9 mouse cellular contexts compared by ENCODE assay signal in the genomic region with DNA sequence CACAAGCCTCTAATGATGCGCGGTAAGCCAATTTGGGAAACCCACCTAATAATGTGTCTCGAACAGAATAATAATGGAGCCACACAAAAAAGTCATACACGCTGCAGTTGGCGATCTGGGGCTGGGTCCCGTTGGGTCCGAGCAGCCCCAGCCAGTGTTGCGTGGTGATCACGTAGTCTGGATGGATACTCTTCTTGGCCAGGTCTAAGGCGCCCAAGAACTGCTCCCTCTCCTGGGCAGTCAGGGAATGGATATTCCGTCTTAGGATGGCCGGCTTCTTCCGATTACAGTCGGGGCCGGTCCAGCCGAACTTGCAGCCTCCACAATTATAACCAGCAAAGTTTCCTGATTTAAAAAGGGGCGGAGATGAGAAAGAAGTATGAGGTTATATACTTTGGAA. TPM values are rescaled to one million over a fixed set of nuclear protein-coding genes. Genes with fewer than 3 reads are reported as not detected.
DNase-seq lines count a peak whose midpoint lies in the region; ATAC-seq lines count a peak whose summit lies in the region.
"Had no signal": no experiment of that assay in that cellular context is flagged by ENCODE, and none has a peak within 500 bp of the region (broad histone marks: within the 10 kb centered on the region; RNA-seq: fewer than 3 reads in every experiment).

No protein-coding gene starts in this region.

- no peak overlapping the region for H3K9ac ChIP-seq in heart, embryonic 11.5 days (ENCODE audit: low read depth, low read length)
- H3K9ac ChIP-seq in forebrain, embryonic 16.5 days (replicated peaks; ENCODE audit: low read depth, low read length) = no peak overlapping the region

- peak; percentile 94 for DNase-seq in heart, adult 11 months
- peak; percentile 17 for DNase-seq in right cerebral cortex, postnatal 14 days
- DNase-seq in right cerebral cortex, adult 18-20 months = no peak
- peak; percentile 66 to 70 for DNase-seq in kidney, postnatal 4 days

- no peak overlapping the region for H3K27ac ChIP-seq in heart, embryonic 11.5 days (ENCODE audit: low read depth, low read length)
- H3K27ac ChIP-seq in forebrain, embryonic 16.5 days (ENCODE audit: low read length) = no peak overlapping the region

- ATAC-seq in heart, embryonic 11.5 days (replicated peaks; ENCODE audit: insufficient number of reproducible peaks, low FRiP score, low TSS enrichment) = no peak
- ATAC-seq in forebrain, embryonic 16.5 days = 0 out of 2 replicates have a peak, but pooled peaks have one; percentile 45
- no peak for ATAC-seq in megakaryocyte-erythroid progenitor cell, adult 5-6 weeks (replicated peaks; ENCODE audit: low FRiP score, low TSS enrichment, poor library complexity, severe bottlenecking)
- no peak for ATAC-seq in granulocyte monocyte progenitor cell, adult 5-6 weeks (replicated peaks; ENCODE audit: poor library complexity, severe bottlenecking)

- H3K36me3 ChIP-seq in heart, embryonic 11.5 days (ENCODE audit: control insufficient read depth, insufficient read depth, low read length) = no peaks in the 10 kb centered on the region
- no peaks in the 10 kb centered on the region for H3K36me3 ChIP-seq in forebrain, embryonic 16.5 days (ENCODE audit: control insufficient read depth, insufficient read depth)
- H3K36me3 ChIP-seq: G1E had no signal

- 85% methylated on average over 17 of the region's 17 CpGs for WGBS in heart, embryonic 11.5 days (ENCODE audit: insufficient replicate concordance)
- WGBS in forebrain, embryonic 16.5 days = 56% methylated on average over 17 of the region's 17 CpGs

- no peaks in the 10 kb centered on the region for H3K9me3 ChIP-seq in heart, embryonic 11.5 days (replicated peaks; ENCODE audit: control insufficient read depth, low read length)
- H3K9me3 ChIP-seq in forebrain, embryonic 16.5 days (ENCODE audit: control insufficient read depth, low read length) = no peaks in the 10 kb centered on the region
- H3K9me3 ChIP-seq: G1E had no signal

- no peaks in the 10 kb centered on the region for H3K4me1 ChIP-seq in heart, embryonic 11.5 days (ENCODE audit: control insufficient read depth, insufficient read depth, low read length)
- no peaks in the 10 kb centered on the region; the same call in 1 of the 2 replicates for H3K4me1 ChIP-seq in forebrain, embryonic 16.5 days (replicated peaks; ENCODE audit: control insufficient read depth, insufficient read depth, low read length)

- H3K4me2 ChIP-seq in heart, embryonic 11.5 days = no peak overlapping the region
- peak overlapping the region; percentile 34 for H3K4me2 ChIP-seq in forebrain, embryonic 16.5 days (ENCODE audit: low read length)

- no peak overlapping the region for H3K4me3 ChIP-seq in heart, embryonic 11.5 days (ENCODE audit: low read depth, low read length)
- H3K4me3 ChIP-seq in forebrain, embryonic 16.5 days (replicated peaks; ENCODE audit: low read length) = no peak overlapping the region

- peaks cover 8% of the 10 kb centered on the region for H3K27me3 ChIP-seq in heart, embryonic 11.5 days (ENCODE audit: control insufficient read depth, insufficient read depth, low read length)
- H3K27me3 ChIP-seq in forebrain, embryonic 16.5 days (replicated peaks; ENCODE audit: control insufficient read depth, insufficient read depth, low read length) = no peaks in the 10 kb centered on the region

RNA-seq across cellular contexts. Expression of gene Dct, which starts 9.1 kb away (rescaled TPM):
- 0.73 and 1.2 TPM in 2 replicates for polyA plus RNA-seq in heart, embryonic 11.5 days (2014; fragmentation: Nextera tagmentation; extraction: Ambion mirVana)
- 6.3 and 6.4 TPM in 2 replicates for polyA plus RNA-seq in forebrain, embryonic 16.5 days (2015; fragmentation: Nextera tagmentation; extraction: Ambion mirVana)
- total RNA-seq in megakaryocyte-erythroid progenitor cell, adult 5-6 weeks (2014; fragmentation: Nextera tagmentation) = 0.17 TPM in 1 of 2 replicates, not detected in the other
- 0.11 and 0.33 TPM in 2 replicates for total RNA-seq in megakaryocyte-erythroid progenitor cell, adult 5-6 weeks (2017)
- total RNA-seq in granulocyte monocyte progenitor cell, adult 5-6 weeks (2014; fragmentation: Nextera tagmentation) = not detected in 2 replicates
- total RNA-seq in granulocyte monocyte progenitor cell, adult 5-6 weeks (2017) = not detected in 2 replicates
- polyA plus RNA-seq: G1E had no signal
